Mouse (Mus musculus): ENCODE data around the gene Cd96. TPM values are rescaled to one million over a fixed set of nuclear protein-coding genes. Genes with fewer than 3 reads are reported as not detected.
"Not testable (repeated sequence)": the region's sequence is repeated elsewhere in the genome, so short reads cannot be mapped to it uniquely, and the experiment has no call there.

The Cd96 gene
- 0.77 and 0.91 TPM in 2 replicates for polyA plus RNA-seq (2012; rRNA removed)

DNA sequence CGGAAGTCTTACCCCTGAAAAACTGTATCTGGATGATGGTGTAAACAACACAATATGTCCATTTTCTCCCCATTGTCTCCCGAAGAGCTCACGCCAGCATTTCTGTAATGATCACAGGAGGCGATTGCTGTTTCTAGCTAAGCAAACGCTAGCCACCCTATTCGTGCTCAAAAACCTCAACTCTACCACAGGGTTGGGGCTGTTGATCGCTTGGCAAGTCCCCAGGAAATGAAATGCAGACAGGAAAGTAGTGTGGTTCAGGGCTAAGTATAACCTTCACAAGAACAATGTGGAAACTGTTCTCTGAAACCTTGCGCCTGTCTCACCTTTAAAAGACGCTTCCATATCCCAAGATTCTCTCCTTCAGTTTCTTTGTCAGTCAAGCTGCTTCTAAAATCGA, at the start of gene Cd96:
Cd96 (minus strand) TSS at position 232 of the 400 bp plus-strand sequence.
- Histone ChIP-seq H3K4me1 (ENCODE audit: control insufficient read depth, insufficient read depth, insufficient read length, low read length) (peaks cover 4% of the 10 kb centered on the region; the same call in 1 of the 2 replicates), H3K27ac (ENCODE audit: insufficient read depth, low read depth, low read length) (peak within 1 kb of the TSS; percentile 75), H3K4me3 (ENCODE audit: low read depth, low read length) (peak within 1 kb of the TSS; percentile 21; the same call in 1 of the 2 replicates), H3K27me3 (ENCODE audit: control insufficient read depth, insufficient read depth, low read length) (no peaks in the 10 kb centered on the region), H3K36me3 (ENCODE audit: control insufficient read depth, insufficient read depth, low read length) (no peaks in the 10 kb centered on the region)
- TF ChIP-seq CTCF (IDR thresholded peaks at IDR 0.05; ENCODE audit: extremely low read depth, insufficient read length, insufficient replicate concordance, low read depth, low read length): no peak
- no peak for TF ChIP-seq POLR2A (IDR thresholded peaks at IDR 0.05; ENCODE audit: low read depth, low read length)
- WGBS: 64% methylated on average over 10 of the region's 10 CpGs

DNA sequence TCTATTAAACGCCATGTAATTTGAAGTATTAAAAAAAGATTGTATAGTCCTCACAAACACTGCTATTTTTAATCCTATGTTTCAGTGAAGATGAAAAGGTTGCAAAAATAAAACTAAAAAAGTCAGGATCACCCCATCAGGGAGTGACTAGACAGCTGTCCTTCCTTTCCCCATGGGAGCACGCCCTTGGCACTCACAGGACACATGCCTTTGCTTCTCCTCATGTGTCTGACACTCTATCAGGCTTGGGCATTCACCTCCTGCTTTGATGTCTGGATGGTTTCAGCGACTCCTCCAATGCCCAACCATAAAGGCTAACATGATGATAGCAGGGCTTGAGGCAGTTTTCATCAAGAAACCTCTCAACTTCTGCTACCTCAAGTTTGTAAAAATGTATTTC, 46.9 kb upstream of the Cd96 start:
- H3K27me3 ChIP-seq (ENCODE audit: control insufficient read depth, insufficient read depth, low read length): no peaks in the 10 kb centered on the region
- H3K36me3 ChIP-seq (ENCODE audit: control insufficient read depth, insufficient read depth, low read length): no peaks in the 10 kb centered on the region
- TF ChIP-seq POLR2A (IDR thresholded peaks at IDR 0.05; ENCODE audit: low read depth, low read length) (no peak), CTCF (IDR thresholded peaks at IDR 0.05; ENCODE audit: extremely low read depth, insufficient read length, insufficient replicate concordance, low read depth, low read length) (no peak)
- no peaks in the 10 kb centered on the region for H3K4me1 ChIP-seq (ENCODE audit: control insufficient read depth, insufficient read depth, insufficient read length, low read length)
- 73% methylated on average over 3 of the region's 3 CpGs for WGBS
- H3K4me3 ChIP-seq (ENCODE audit: low read depth, low read length): no peak overlapping the region
- no peak overlapping the region for H3K27ac ChIP-seq (ENCODE audit: insufficient read depth, low read depth, low read length)

DNA sequence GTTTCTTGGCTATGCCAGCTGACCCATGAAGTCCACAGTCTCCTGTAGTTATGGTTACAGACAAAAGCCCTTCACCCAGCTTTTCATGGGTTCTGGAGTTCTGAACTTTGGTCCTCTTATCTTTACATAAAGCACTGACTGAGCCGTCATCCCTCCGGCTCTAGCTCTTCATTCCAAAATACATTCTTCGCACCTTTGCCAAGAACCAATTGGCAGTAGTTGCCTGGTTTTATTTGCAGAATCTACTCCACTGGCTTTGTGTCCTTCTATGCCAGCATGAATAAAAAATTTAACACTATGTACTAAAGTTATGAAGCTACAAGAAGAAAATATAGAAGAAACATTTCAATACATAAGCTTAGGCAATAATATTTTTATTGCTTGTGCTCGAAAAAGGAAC, 45.3 kb upstream of the Cd96 start:
- H3K4me1 ChIP-seq (ENCODE audit: control insufficient read depth, insufficient read depth, insufficient read length, low read length): no peaks in the 10 kb centered on the region
- H3K27me3 ChIP-seq (ENCODE audit: control insufficient read depth, insufficient read depth, low read length): no peaks in the 10 kb centered on the region
- TF ChIP-seq POLR2A (IDR thresholded peaks at IDR 0.05; ENCODE audit: low read depth, low read length): no peak
- TF ChIP-seq CTCF (IDR thresholded peaks at IDR 0.05; ENCODE audit: extremely low read depth, insufficient read length, insufficient replicate concordance, low read depth, low read length): no peak
- WGBS: 52% methylated on average over 4 of the region's 4 CpGs
- H3K4me3 ChIP-seq (ENCODE audit: low read depth, low read length): no peak overlapping the region
- no peaks in the 10 kb centered on the region for H3K36me3 ChIP-seq (ENCODE audit: control insufficient read depth, insufficient read depth, low read length)
- no peak overlapping the region for H3K27ac ChIP-seq (ENCODE audit: insufficient read depth, low read depth, low read length)

DNA sequence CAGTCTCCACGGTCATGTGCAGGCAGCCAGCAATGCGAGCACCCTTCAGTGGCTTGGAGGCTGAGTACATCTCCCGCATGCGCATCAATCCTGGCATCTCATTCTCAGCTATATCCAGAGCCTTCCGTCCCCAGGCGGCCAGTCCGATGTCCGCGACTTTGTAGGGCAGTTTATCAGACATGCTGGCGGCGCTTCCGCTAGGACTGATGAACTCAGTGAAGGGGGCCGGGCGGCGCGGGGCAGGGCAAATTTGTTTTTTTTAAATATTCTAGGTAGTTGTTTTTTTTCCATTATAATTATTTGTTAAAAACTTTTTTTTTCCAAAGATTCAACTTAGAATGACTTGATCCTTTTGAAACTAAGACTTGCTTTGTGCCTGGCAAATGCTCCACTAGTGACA, 34.8 kb upstream of the Cd96 start, which contains the start of gene Gm4737:
Gm4737 (minus strand) TSS at position 246 of the 400 bp plus-strand sequence.
- H3K4me3 ChIP-seq (ENCODE audit: low read depth, low read length); H3K27me3 ChIP-seq (ENCODE audit: control insufficient read depth, insufficient read depth, low read length); H3K4me1 ChIP-seq (ENCODE audit: control insufficient read depth, insufficient read depth, insufficient read length, low read length); H3K36me3 ChIP-seq (ENCODE audit: control insufficient read depth, insufficient read depth, low read length); H3K27ac ChIP-seq (ENCODE audit: insufficient read depth, low read depth, low read length): not testable (repeated sequence)
- 94% methylated on average over 14 of the region's 16 CpGs for WGBS

DNA sequence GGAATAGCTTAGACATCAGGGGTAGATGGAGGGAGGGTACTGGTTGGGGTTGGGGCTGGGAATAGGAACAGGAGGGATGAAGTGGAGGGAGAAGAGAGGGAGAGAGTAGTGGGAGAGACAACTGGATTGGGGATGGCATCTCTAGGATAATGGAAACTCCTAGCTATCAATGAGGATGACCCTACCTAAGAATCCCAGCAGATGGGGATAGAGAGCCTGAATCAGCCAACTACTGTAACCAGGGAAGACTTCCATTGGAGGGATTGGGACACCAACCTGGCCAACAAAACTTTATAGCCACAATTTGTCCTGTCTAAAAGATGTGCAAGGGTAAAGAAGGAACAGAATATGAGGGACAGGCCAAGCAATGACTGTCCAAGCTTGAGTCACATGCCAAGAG, 31.1 kb upstream of the Cd96 start:
- Histone ChIP-seq H3K36me3 (ENCODE audit: control insufficient read depth, insufficient read depth, low read length) (no peaks in the 10 kb centered on the region), H3K4me3 (ENCODE audit: low read depth, low read length) (no peak overlapping the region), H3K4me1 (ENCODE audit: control insufficient read depth, insufficient read depth, insufficient read length, low read length) (no peaks in the 10 kb centered on the region), H3K27ac (ENCODE audit: insufficient read depth, low read depth, low read length) (no peak overlapping the region), H3K27me3 (ENCODE audit: control insufficient read depth, insufficient read depth, low read length) (no peaks in the 10 kb centered on the region)
- TF ChIP-seq POLR2A (IDR thresholded peaks at IDR 0.05; ENCODE audit: low read depth, low read length) (no peak), CTCF (IDR thresholded peaks at IDR 0.05; ENCODE audit: extremely low read depth, insufficient read length, insufficient replicate concordance, low read depth, low read length) (no peak)

DNA sequence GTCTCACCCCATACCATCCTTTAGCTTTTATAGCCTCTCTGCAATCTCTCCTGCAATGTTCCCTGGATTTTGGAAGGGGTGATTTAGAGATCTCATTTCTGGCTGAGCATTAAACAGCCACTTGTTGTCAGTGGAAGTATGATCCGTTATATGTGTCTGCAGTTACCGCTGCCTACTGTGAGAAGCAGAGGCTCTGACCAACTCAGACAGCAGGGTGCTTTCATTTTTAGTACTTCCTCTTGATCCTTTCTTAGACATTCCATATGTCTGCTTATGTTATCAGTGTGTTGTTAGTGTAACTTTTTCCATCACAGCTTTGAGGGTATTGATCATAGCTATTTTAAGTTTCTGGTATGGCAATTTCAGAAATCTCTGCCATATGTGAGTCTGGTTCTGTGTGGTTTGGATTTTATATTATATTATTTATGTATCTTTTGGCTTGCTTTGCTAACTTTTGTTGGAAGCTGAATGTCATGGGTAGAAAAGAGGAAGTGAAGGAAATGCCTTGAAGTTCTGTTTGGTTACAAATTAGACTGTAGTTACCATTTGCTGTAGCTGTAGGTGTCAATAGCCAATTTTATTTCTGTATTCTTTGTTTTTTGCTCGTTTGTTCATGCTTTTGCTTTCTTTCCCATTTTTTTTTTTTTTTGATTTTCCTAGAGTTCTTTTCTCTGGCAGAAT, 28.8 kb upstream of the Cd96 start:
- H3K27me3 ChIP-seq (ENCODE audit: control insufficient read depth, insufficient read depth, low read length): no peaks in the 10 kb centered on the region
- H3K4me3 ChIP-seq (ENCODE audit: low read depth, low read length): no peak overlapping the region
- H3K27ac ChIP-seq (ENCODE audit: insufficient read depth, low read depth, low read length): no peak overlapping the region
- TF ChIP-seq POLR2A (IDR thresholded peaks at IDR 0.05; ENCODE audit: low read depth, low read length) (no peak), CTCF (IDR thresholded peaks at IDR 0.05; ENCODE audit: extremely low read depth, insufficient read length, insufficient replicate concordance, low read depth, low read length) (no peak)
- WGBS: 51% methylated on average over 3 of the region's 3 CpGs
- no peaks in the 10 kb centered on the region for H3K4me1 ChIP-seq (ENCODE audit: control insufficient read depth, insufficient read depth, insufficient read length, low read length)
- H3K36me3 ChIP-seq (ENCODE audit: control insufficient read depth, insufficient read depth, low read length): no peaks in the 10 kb centered on the region

DNA sequence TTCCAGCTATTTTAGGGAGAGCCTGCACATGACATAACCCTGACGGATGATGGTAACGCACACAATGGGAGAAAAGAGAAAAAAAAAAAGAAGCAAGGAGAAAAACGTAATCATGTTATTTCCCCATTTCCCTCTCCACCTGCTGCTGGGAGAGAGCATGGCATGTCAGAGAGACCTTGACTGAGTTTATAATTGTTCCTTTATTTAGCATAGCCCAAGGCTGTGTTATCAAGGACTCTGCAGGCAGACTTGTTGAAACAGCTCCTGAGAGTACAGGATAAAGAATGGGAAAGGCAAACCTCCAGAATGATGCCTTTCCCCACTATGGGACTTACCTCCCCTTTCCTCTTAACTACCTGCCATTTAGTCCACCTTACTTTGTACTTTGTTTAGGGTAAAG, 26.9 kb upstream of the Cd96 start:
- no peaks in the 10 kb centered on the region for H3K4me1 ChIP-seq (ENCODE audit: control insufficient read depth, insufficient read depth, insufficient read length, low read length)
- 69% methylated on average over 3 of the region's 3 CpGs for WGBS
- no peak overlapping the region for H3K4me3 ChIP-seq (ENCODE audit: low read depth, low read length)
- no peaks in the 10 kb centered on the region for H3K27me3 ChIP-seq (ENCODE audit: control insufficient read depth, insufficient read depth, low read length)
- no peak overlapping the region for H3K27ac ChIP-seq (ENCODE audit: insufficient read depth, low read depth, low read length)
- TF ChIP-seq CTCF (IDR thresholded peaks at IDR 0.05; ENCODE audit: extremely low read depth, insufficient read length, insufficient replicate concordance, low read depth, low read length) (no peak), POLR2A (IDR thresholded peaks at IDR 0.05; ENCODE audit: low read depth, low read length) (no peak)
- no peaks in the 10 kb centered on the region for H3K36me3 ChIP-seq (ENCODE audit: control insufficient read depth, insufficient read depth, low read length)
